Mouse (Mus musculus) kidney, embryonic 14.5 days (tissue): ENCODE results near the gene 1700018F24Rik. TPM values are rescaled to one million over a fixed set of nuclear protein-coding genes. Genes with fewer than 3 reads are reported as not detected.
"Not testable (repeated sequence)": the region's sequence is repeated elsewhere in the genome, so short reads cannot be mapped to it uniquely, and the experiment has no call there.

Experiments used
- ATAC-seq: fragments of 200-750 bp; cut with Nextera tagmentation; 2 replicates; pipeline ENCODE4 v1.8.0; 2017; ENCODE audit warnings: moderate number of reproducible peaks, mild to moderate bottlenecking, moderate TSS enrichment, moderate library complexity; ENCODE audit not compliant: low FRiP score, low TSS enrichment
- H3K27ac ChIP-seq: fragments of 300-500 bp; sonication (generic); 2 replicates; pipeline ENCODE4 v1.5.1; 2014; ENCODE audit warnings: low read depth, mild to moderate bottlenecking, low read length, moderate library complexity, mixed read lengths
- H3K27me3 ChIP-seq: fragments of 300-500 bp; sonication (generic); 2 replicates; pipeline ENCODE4 v1.6.1; 2014; ENCODE audit warnings: mild to moderate bottlenecking, low read length; ENCODE audit not compliant: control insufficient read depth, insufficient read depth
- H3K36me3 ChIP-seq: fragments of 300-500 bp; sonication (generic); 2 replicates; pipeline ENCODE4 v1.6.1; 2014; ENCODE audit warnings: low read length, mixed read lengths; ENCODE audit not compliant: control insufficient read depth, insufficient read depth
- H3K4me1 ChIP-seq: fragments of 300-500 bp; sonication (generic); 2 replicates; pipeline ENCODE4 v1.6.1; 2014; ENCODE audit warnings: low read length, mixed read lengths; ENCODE audit not compliant: control insufficient read depth, insufficient read depth
- H3K4me2 ChIP-seq: fragments of 300-500 bp; sonication (generic); replicated peaks from 2 replicates; pipeline ENCODE4 v1.6.1; 2014; ENCODE audit warnings: low read depth, mild to moderate bottlenecking, low read length
- H3K4me3 ChIP-seq: fragments of 300-500 bp; sonication (generic); 2 replicates; pipeline ENCODE4 v1.5.1; 2014; ENCODE audit warnings: mild to moderate bottlenecking, low read length
- H3K9ac ChIP-seq: fragments of 300-500 bp; sonication (generic); 2 replicates; pipeline ENCODE4 v1.6.1; 2014; ENCODE audit warnings: low read depth, mild to moderate bottlenecking, low read length, moderate library complexity
- H3K9me3 ChIP-seq: fragments of 300-500 bp; sonication (generic); 2 replicates; pipeline ENCODE4 v1.6.1; 2016; ENCODE audit warnings: low read length; ENCODE audit not compliant: control insufficient read depth
- WGBS: fragments of 180-500 bp; shearing (Covaris S2); extraction: QIAGEN DNeasy Blood & Tissue Kit; methylation state at CpG from one replicate; pipeline ENCODE4 v1.1.7; 2014; 5-methylcytosine and 5-hydroxymethylcytosine counted together
- polyA plus RNA-seq: library from polyadenylated mRNA; unstranded; fragments of >200 nt; fragmentation: Nextera tagmentation; extraction: Ambion mirVana; gene quantifications from 2 replicates; pipeline ENCODE4 v1.2.1, GENCODE M21; 2014

Gene 1700018F24Rik
- polyA plus RNA-seq, 1 experiment from 2014 or later, result not detected

GRCm38 (mm10) chr5:145020712-145021111 is 22.1 kb upstream of the 1700018F24Rik start:
- not testable (repeated sequence) for H3K9me3 ChIP-seq, H3K4me3 ChIP-seq, H3K36me3 ChIP-seq, H3K27me3 ChIP-seq, H3K27ac ChIP-seq, H3K4me1 ChIP-seq, ATAC-seq, H3K4me2 ChIP-seq, H3K9ac ChIP-seq
- WGBS, result 85% methylated on average over 1 of the region's 1 CpGs

GRCm38 (mm10) chr5:145030476-145030875 is 12.3 kb upstream of the 1700018F24Rik start:
- H3K27me3 ChIP-seq, H3K4me3 ChIP-seq, H3K9me3 ChIP-seq, H3K9ac ChIP-seq, ATAC-seq, H3K36me3 ChIP-seq, H3K27ac ChIP-seq, H3K4me1 ChIP-seq, H3K4me2 ChIP-seq: not testable (repeated sequence)
- WGBS, result 89% methylated on average over 1 of the region's 1 CpGs

- H3K4me2 ChIP-seq, H3K27me3 ChIP-seq, ATAC-seq, H3K9ac ChIP-seq, H3K4me1 ChIP-seq, H3K27ac ChIP-seq, H3K4me3 ChIP-seq, H3K36me3 ChIP-seq, H3K9me3 ChIP-seq: not testable (repeated sequence)
- 48% methylated on average over 5 of the region's 5 CpGs for WGBS
Measured at GRCm38 (mm10) chr5:145032391-145032790, 10.4 kb upstream of the 1700018F24Rik start, which contains the start of gene Gm4871. Gene Gm4871, minus strand, starts transcription at chr5:145032754.

DNA sequence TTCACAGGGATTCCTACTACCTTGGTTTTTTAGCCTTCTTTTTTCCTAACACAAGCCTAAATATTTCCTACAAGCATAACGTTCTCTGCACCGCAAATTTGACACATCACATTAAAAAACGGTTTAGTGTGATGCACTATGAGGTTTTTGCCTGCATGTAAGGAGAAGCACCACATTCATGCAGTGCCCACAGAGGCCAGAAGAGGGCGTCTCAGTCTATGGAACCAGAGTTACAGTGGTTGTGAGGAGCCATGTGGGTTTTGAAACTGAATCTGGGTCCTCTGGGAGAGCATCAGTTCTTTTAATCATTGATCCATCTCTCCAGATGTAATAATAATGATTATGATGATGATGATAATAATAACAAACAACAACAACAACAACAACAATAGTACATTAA is 1.2 kb upstream of the 1700018F24Rik start:
- H3K27ac ChIP-seq, result no peak overlapping the region
- H3K9me3 ChIP-seq, result no peaks in the 10 kb centered on the region
- no peaks in the 10 kb centered on the region for H3K4me1 ChIP-seq
- no peak overlapping the region for H3K4me2 ChIP-seq
- H3K9ac ChIP-seq, result no peak overlapping the region
- H3K36me3 ChIP-seq, result no peaks in the 10 kb centered on the region
- H3K4me3 ChIP-seq, result no peak overlapping the region
- no peaks in the 10 kb centered on the region for H3K27me3 ChIP-seq
- ATAC-seq, result no peak
- WGBS, result 49% methylated on average over 4 of the region's 4 CpGs

DNA sequence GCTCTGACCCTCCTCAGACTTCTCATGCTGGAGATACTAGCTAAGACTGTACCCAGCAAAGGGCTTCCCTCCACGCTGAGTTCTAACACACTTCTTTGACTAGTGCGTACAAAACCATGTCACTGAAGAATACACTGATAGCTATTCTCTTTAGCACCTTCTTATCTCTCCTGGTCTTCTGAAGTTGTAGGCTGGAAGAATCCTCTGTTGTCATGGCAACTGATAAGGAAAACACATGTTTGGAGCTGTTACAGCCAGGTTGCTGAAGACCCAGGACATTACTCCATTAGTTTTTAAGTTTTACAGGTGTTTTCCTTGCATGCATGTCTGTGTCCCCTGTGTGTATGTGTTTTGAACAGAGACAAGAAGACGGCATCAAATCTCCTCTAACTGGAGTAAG is 11.4 kb downstream of the 1700018F24Rik start:
- H3K9ac ChIP-seq, H3K4me1 ChIP-seq, ATAC-seq, H3K9me3 ChIP-seq, H3K27me3 ChIP-seq, H3K4me3 ChIP-seq, H3K4me2 ChIP-seq, H3K27ac ChIP-seq, H3K36me3 ChIP-seq: not testable (repeated sequence)
- 88% methylated on average over 3 of the region's 3 CpGs for WGBS

- Histone ChIP-seq H3K4me2 (no peak overlapping the region), H3K36me3 (no peaks in the 10 kb centered on the region), H3K27ac (no peak overlapping the region), H3K4me3 (no peak overlapping the region), H3K9ac (no peak overlapping the region), H3K27me3 (no peaks in the 10 kb centered on the region), H3K4me1 (no peaks in the 10 kb centered on the region), H3K9me3 (no peaks in the 10 kb centered on the region)
- WGBS, result 84% methylated on average over 8 of the region's 8 CpGs
- ATAC-seq, result no peak
Measured at GRCm38 (mm10) chr5:145057907-145058306, 15.1 kb downstream of the 1700018F24Rik start.

GRCm38 (mm10) chr5:145058722-145059121 is 15.9 kb downstream of the 1700018F24Rik start:
- H3K4me2 ChIP-seq, result no peak overlapping the region
- no peaks in the 10 kb centered on the region for H3K27me3 ChIP-seq
- no peak overlapping the region for H3K9ac ChIP-seq
- H3K9me3 ChIP-seq, result no peaks in the 10 kb centered on the region
- no peaks in the 10 kb centered on the region for H3K4me1 ChIP-seq
- no peak for ATAC-seq
- no peaks in the 10 kb centered on the region for H3K36me3 ChIP-seq
- H3K4me3 ChIP-seq, result no peak overlapping the region
- no peak overlapping the region for H3K27ac ChIP-seq
- WGBS, result 90% methylated on average over 7 of the region's 7 CpGs

DNA sequence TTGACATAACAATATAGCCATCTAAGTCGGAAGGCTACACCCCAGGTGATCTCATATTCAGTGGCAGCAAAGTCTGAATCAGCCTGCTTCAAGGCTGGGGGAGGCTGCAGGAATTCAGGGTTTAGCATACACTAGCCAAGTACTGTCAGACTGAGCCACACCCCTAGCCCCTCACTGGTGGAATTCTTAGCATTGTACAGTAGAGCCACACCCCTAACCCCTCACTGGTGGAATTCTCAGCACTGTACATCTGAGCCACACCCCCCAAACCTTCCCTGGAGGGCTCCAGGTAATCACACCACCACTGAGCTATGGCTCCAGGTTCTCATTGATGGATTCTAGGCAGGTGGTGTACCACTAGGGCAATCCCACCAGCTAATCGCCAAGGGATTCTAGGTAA is 16.7 kb downstream of the 1700018F24Rik start:
- Histone ChIP-seq H3K27ac (no peak overlapping the region), H3K4me2 (no peak overlapping the region), H3K36me3 (no peaks in the 10 kb centered on the region), H3K4me3 (no peak overlapping the region), H3K27me3 (no peaks in the 10 kb centered on the region), H3K9ac (no peak overlapping the region), H3K4me1 (no peaks in the 10 kb centered on the region), H3K9me3 (no peaks in the 10 kb centered on the region)
- 67% methylated on average over 2 of the region's 2 CpGs for WGBS
- ATAC-seq, result no peak

DNA sequence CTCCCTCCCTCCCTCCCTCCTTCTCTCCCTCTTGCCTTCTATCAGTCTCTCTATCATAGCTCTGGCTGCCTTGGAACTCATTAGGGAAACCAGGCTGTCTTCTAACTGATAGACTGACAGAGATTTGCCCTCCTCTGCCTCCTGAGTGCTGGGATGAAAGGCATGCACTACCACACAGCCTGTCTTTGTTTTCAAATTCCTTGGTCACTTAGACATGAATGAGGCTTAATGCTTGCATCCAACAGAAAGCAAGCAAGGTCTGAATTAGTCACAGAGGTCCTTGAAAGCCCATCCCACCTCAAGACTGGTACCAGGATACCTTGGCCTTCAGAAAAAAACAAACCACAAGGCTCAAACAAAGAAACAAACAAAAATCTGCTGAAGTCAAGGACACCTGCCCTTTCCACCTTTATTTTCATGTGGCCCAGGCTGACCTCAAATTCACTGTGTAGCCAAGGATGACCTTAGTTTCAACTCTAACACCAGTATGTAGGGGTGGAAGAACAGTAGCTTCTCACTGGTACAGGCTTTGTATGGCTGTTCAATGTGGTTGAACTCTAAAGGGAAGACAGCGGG is 22.1 kb downstream of the 1700018F24Rik start:
- Histone ChIP-seq H3K36me3 (no peaks in the 10 kb centered on the region), H3K9me3 (no peaks in the 10 kb centered on the region), H3K9ac (no peak overlapping the region), H3K27me3 (no peaks in the 10 kb centered on the region), H3K27ac (no peak overlapping the region), H3K4me2 (no peak overlapping the region), H3K4me1 (no peaks in the 10 kb centered on the region), H3K4me3 (no peak overlapping the region)
- 89% methylated on average over 1 of the region's 1 CpGs for WGBS
- no peak for ATAC-seq
